Mouse (Mus musculus) CD4-positive, CD25-positive, alpha-beta regulatory T cell, adult 2 months (primary cell): ENCODE results near the gene Gm13090.

ENCODE experiments used
- DNase-seq: peaks from one replicate; pipeline ENCODE4 v3.0.0-alpha.2; 2012; ENCODE audit warnings: low read depth, low spot score

Gm13090 gene

DNA sequence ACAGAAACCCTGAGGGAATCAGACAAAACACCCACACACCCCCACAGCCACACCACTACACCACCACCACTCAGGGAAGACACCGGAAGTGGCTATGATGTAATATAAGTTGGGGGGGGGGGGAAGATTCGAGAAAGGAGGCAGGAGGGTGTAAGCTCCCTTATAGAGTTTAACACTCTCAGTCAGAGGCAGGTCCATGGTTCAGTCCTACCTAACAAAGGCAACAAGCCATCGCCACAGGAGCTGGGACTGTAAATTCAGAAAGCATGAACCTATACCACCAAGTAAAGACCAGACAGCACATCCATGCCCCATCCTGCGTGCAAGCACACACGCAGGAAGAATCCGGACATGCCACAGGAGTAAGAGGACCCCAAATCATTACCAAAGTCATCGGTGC, at the start of gene Gm13090:
Gene Gm13090, plus strand, starts transcription at position 301 of the 400 bp plus-strand sequence.
- DNase-seq, result no peak

GRCm38 (mm10) chr4:151041506-151041905, 47.9 kb upstream of the Gm13090 start:
- DNase-seq, result no peak

DNA sequence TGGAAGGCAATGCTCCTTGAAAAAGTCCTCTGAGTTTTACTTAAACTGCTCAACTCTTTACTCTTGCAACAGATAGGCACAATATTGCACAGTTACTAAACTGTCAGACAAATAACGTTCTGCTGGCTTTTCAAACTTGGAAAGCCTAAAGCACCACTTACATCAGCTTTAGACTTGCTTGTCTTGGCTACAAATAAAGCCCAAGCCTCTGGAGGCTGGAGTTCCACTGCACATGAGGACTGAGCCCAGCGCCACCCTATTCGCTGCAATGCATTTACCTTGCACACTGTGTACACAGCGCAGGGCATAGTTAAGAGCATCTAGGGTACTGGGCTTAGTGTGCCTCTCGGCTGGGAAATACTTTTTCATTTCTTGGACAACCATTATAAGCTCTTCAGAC, 46.1 kb upstream of the Gm13090 start:
- DNase-seq, result no peak

- DNase-seq, result peak; percentile 94
Measured at GRCm38 (mm10) chr4:151044037-151044943, 45.1 kb upstream of the Gm13090 start, which contains the start of gene Per3. TSS of gene Per3 (minus strand) at chr4:151044665.

- peak; percentile 34 for DNase-seq
Measured at GRCm38 (mm10) chr4:151044944-151045570, 44.3 kb upstream of the Gm13090 start.

DNA sequence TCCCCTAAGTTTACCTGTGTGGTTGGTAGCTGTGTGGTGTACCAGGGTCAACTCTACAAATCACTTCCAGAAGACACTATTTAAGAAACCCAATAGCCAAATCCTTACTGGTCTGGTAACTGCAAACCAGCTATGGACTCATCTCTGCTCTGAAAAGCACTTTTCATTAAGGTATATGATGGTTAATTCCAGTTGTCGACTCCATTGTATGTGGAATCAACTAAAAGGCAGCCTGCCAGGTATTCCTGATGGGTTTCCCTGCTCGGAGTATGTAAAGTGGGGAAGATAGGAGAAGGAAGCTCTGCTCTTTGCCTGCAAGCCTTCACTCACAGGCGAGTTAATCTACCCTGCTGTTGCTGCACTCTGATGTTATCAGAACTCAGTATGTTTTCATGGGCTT, 42.8 kb upstream of the Gm13090 start:
- no peak for DNase-seq

DNA sequence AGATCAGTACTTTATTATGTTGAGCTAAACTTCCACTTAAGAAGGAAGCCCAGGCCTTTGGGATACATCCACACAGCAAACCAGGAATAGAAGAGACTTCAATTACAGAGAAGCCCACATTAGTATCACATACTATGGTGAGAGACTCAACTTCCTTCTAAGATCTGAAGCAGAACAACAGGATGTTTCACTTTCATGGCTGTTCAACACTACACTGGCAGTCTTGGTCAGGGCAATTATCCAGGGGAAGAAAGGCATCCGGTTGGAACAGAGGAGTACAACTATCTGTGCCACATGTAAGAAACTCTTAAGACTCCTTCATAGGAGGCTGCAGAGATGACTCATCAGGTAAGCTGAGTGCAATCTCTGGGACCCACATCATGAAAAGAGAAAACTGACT, 38.2 kb upstream of the Gm13090 start:
- no peak for DNase-seq

DNA sequence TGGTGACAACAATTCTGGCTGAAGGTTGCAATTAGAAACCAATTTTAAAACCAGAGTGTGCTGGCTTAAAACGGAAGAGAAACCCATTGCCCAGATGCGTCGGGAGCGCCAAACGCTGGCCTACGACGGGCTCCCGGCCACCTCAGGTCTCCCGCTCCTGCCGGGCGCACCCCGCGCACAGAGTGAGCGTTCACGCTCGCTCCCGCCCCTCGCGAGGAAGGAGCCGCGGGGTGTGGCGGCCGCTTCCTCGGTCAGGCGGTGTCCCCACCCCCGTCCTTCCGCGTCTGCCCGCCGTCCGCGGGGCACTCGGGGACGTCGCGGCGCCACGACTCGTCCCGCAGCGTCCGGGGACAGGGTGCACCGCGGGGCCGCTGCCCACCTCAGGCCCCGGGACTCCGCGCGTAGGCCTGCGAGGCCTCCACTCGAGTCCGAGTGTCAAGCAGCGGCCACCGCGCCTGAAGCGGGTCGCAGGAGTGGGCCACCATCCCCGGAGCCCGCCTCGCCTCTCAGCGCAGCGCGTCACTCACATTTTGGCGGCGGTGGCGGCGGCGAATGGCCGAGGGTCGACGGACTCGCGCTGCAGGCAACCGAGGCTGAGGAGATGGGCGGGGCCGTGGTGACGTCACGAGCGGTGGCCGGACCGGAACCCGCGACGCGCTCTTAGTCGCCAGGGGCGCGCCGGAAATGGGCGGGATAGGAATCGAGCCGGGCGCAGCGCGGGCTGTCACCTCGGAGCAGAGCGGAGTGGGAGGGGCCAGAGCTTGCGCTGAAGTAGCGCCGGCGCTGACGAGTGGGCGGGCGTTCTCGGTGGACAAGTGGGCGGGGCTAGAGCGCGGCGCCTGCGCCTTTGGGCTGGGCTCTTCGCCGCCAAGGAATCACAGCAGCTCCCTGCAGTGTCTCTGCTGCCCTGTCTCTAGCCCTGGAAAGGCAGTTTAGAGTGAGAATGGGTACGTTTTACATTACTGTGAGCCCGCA, 31.7 kb upstream of the Gm13090 start, which contains the start of gene Vamp3:
Gene Vamp3, minus strand, starts transcription at position 617 of the 975 bp plus-strand sequence.
- peak; percentile 100 for DNase-seq

- DNase-seq, result no peak
Measured at GRCm38 (mm10) chr4:151058634-151059033, 30.7 kb upstream of the Gm13090 start.

DNA sequence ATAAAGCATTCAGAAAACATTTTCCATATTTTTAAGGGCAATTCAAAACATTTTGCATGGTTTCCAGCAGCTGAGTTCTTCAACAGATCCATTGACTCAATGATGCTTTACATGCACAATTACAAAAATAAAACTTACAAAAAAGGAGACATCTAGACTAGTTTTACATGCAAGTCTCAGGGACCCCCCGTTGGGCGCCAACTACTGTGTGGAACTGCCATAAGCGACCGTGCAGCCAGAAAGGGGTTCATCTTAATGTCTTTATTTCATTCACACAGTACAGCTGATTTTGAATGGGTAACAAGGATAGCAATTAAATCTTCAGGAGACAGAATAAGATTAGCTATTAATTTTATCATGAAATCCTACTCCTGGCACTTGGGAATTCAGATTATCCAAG, 29.8 kb upstream of the Gm13090 start:
- DNase-seq, result no peak

GRCm38 (mm10) chr4:151068751-151069150, 20.6 kb upstream of the Gm13090 start:
- DNase-seq, result no peak

DNA sequence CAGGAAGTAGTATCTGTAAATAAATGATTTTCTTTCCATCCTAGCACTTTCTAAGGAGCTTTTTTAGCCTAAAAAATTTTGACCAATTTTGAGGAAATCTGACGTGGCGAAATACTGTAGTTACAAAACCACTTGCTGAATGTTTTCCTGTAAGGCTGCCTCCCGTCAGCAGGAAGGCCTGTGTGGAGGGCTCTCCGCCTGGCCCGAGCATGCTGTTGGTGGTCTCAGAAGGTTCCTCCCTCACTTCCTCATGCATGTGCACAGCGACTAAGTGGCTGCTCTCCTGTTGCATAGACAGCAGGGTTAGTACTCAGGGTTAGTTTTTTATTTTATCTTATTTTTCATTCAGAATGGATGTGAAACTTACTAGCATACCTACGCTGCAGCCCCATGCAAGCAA, 18.4 kb upstream of the Gm13090 start:
- no peak for DNase-seq

- peak; percentile 73 for DNase-seq
Measured at GRCm38 (mm10) chr4:151073108-151073744, 16.1 kb upstream of the Gm13090 start.

- no peak for DNase-seq
Measured at GRCm38 (mm10) chr4:151074817-151075216, 14.6 kb upstream of the Gm13090 start.

- DNase-seq, result no peak
Measured at GRCm38 (mm10) chr4:151081355-151081754, 8.0 kb upstream of the Gm13090 start.

DNA sequence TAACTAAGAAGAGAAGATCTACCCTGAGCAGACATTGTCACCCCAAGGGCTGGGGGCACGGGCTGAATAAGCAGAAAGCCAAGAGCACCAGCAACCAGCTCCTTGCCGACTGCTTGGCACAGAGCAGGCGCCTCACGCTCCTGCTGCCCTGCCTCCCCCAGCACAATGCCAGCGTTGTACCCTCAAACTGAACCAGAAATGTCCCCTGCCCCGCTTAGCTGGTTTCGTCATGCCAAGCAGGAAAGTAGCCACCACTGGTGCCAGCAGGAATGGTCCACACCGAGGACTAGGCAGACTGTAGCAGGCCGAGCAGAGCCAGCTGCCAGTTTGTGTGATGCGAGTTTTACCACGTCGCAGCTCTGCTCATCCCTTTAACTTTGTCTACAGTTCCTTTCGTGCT, 7.4 kb upstream of the Gm13090 start:
- DNase-seq, result no peak

DNA sequence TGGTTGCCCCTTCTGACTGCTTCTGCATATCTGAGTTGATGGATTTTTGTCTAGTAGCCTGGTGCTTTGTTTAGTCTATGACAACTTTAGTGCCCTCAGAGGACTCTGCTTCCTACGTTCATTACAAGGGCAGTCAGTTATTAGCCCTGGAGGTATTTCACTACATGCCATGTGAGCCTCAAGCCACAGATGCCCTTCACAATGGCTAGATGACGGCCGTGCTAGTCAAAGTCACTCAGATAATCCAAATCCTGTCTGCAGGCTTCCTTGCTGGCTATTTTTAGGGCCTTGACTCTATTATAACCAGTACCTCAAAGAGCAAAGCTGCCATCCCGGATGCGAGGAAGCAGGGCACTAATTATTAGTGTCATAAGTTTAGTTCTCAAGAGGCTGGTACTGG, 6.3 kb upstream of the Gm13090 start:
- no peak for DNase-seq

DNA sequence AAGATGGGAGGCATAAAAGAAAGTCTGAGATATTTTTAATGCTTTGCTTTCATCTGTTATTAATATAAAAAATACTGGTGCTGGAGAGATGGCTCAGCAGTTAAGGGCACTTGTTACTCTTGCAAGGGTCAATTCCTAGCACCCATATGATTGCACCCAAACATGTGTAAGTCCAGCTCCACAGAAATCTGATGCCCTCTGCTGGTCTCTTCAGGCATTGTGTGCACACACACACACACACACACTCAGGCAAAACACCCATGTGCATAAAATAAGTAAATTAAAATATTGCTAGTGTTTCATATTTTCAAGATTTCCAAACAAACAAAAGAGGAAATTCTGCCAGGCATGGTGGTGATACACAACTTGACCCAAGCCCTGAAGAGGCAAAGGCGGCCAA, 2.0 kb upstream of the Gm13090 start:
- DNase-seq, result no peak

GRCm38 (mm10) chr4:151088819-151089218, 551 bp upstream of the Gm13090 start:
- DNase-seq, result no peak

- DNase-seq, result peak; percentile 53
Measured at GRCm38 (mm10) chr4:151095207-151095606, 5.8 kb downstream of the Gm13090 start.
